Mouse (Mus musculus) CH12.LX (cell line): Measurements from ENCODE around the gene H2-T24. TPM values are rescaled to one million over a fixed set of nuclear protein-coding genes. Genes with fewer than 3 reads are reported as not detected.
A peak's percentile ranks its signal among the peaks of the same experiment; 100 is the strongest.

Source experiments
- DNase-seq: peaks from one replicate; pipeline ENCODE4 v3.0.0-alpha.2; 2013; ENCODE audit errors: extremely low read depth
- H3K27ac ChIP-seq: 2 replicates; pipeline ENCODE4 v1.5.1; 2012; ENCODE audit warnings: low read depth, mild to moderate bottlenecking, control low read depth, moderate library complexity; ENCODE audit not compliant: insufficient read depth
- H3K27me3 ChIP-seq: replicated peaks from 2 replicates; pipeline ENCODE3; 2012; ENCODE audit warnings: inconsistent platforms
- H3K36me3 ChIP-seq, 2 experiments: replicated peaks in 1 of 2; 2 replicates each; pipeline versions ENCODE3 to v1.6.1; 2012; ENCODE audit warnings: inconsistent platforms in 1 of 2, low read length in 1 of 2, mild to moderate bottlenecking in 1 of 2, mixed read lengths in 1 of 2, moderate library complexity in 1 of 2; ENCODE audit not compliant: control insufficient read depth in 1 of 2, insufficient read depth in 1 of 2
- H3K4me1 ChIP-seq, 2 experiments: 2 replicates each; pipeline ENCODE4 v1.6.1; 2012; ENCODE audit warnings: inconsistent platforms in 1 of 2, moderate library complexity in 1 of 2; ENCODE audit not compliant: insufficient read depth in 2 of 2, control insufficient read depth in 1 of 2
- H3K4me2 ChIP-seq: 2 replicates; pipeline ENCODE4 v1.6.1; 2012; ENCODE audit warnings: low read depth, mild to moderate bottlenecking, control low read depth; ENCODE audit not compliant: poor library complexity, insufficient read depth, severe bottlenecking
- H3K4me3 ChIP-seq, 3 experiments: fragments of 150-350 bp in 1 of 3; sonication (generic) in 1 of 3; replicated peaks in 1 of 3; 2 replicates each; pipeline versions ENCODE3 to v1.5.1; 2011 to 2012; ENCODE audit warnings: low read depth in 2 of 3, low read length in 2 of 3, mild to moderate bottlenecking in 2 of 3, moderate library complexity in 2 of 3, control low read depth in 1 of 3, improper control_type of control experiment in 1 of 3, inconsistent platforms in 1 of 3, mixed read lengths in 1 of 3; ENCODE audit not compliant: poor library complexity in 1 of 3
- H3K79me2 ChIP-seq: replicated peaks from 2 replicates; pipeline ENCODE4 v1.6.1; 2012; ENCODE audit warnings: mild to moderate bottlenecking, moderate library complexity; ENCODE audit not compliant: control insufficient read depth, poor library complexity, insufficient read depth, severe bottlenecking; ENCODE audit errors: extremely low read depth
- H3K9ac ChIP-seq: 2 replicates; pipeline ENCODE4 v1.6.1; 2012; ENCODE audit warnings: low read depth, mild to moderate bottlenecking, control low read depth, moderate library complexity; ENCODE audit not compliant: insufficient read depth
- H3K9me3 ChIP-seq: replicated peaks from 2 replicates; pipeline ENCODE3; 2012; ENCODE audit warnings: low read length, inconsistent platforms, mixed read lengths
- BHLHE40 ChIP-seq: IDR thresholded peaks from 2 replicates; pipeline ENCODE4 v1.6.1; 2011; ENCODE audit warnings: mild to moderate bottlenecking, low read depth, low read length, improper control_type of control experiment
- CHD1 ChIP-seq: IDR thresholded peaks from 2 replicates; pipeline ENCODE4 v1.6.1; 2012; ENCODE audit warnings: low read depth, low read length, improper control_type of control experiment, inconsistent platforms
- CHD2 ChIP-seq: IDR thresholded peaks from 2 replicates; pipeline ENCODE4 v1.6.1; 2011; ENCODE audit warnings: low read length, improper control_type of control experiment
- ELF1 ChIP-seq: IDR thresholded peaks from 2 replicates; pipeline ENCODE4 v1.6.1; 2014; ENCODE audit warnings: low read depth, mild to moderate bottlenecking, inconsistent platforms, low read length, improper control_type of control experiment
- EP300 ChIP-seq: IDR thresholded peaks from 2 replicates; pipeline ENCODE4 v1.6.1; 2011; ENCODE audit warnings: low read length, improper control_type of control experiment
- ETS1 ChIP-seq: conservative IDR thresholded peaks from 2 replicates; pipeline ENCODE4 v1.6.1; 2012; ENCODE audit warnings: low read depth, mild to moderate bottlenecking, inconsistent platforms, low read length, improper control_type of control experiment, moderate library complexity
- GABPA ChIP-seq: IDR thresholded peaks from 2 replicates; pipeline ENCODE4 v1.6.1; 2012; ENCODE audit warnings: low read depth, low read length, improper control_type of control experiment, inconsistent platforms; ENCODE audit not compliant: insufficient replicate concordance
- IRF4 ChIP-seq: IDR thresholded peaks from 2 replicates; pipeline ENCODE4 v1.6.1; 2014; ENCODE audit warnings: low read depth, mild to moderate bottlenecking, inconsistent platforms, low read length, improper control_type of control experiment
- JUND ChIP-seq: conservative IDR thresholded peaks from 2 replicates; pipeline ENCODE4 v1.6.1; 2011; ENCODE audit warnings: low read depth, low read length, improper control_type of control experiment
- MAX ChIP-seq: IDR thresholded peaks from 2 replicates; pipeline ENCODE4 v1.6.1; 2011; ENCODE audit warnings: low read length, improper control_type of control experiment
- MAZ ChIP-seq: IDR thresholded peaks from 2 replicates; pipeline ENCODE4 v1.6.1; 2012; ENCODE audit warnings: low read depth, mild to moderate bottlenecking, inconsistent platforms, low read length, improper control_type of control experiment, moderate library complexity
- MEF2A ChIP-seq: IDR thresholded peaks from 2 replicates; pipeline ENCODE4 v1.6.1; 2014; ENCODE audit warnings: low read depth, mild to moderate bottlenecking, inconsistent platforms, low read length, improper control_type of control experiment, borderline replicate concordance
- MXI1 ChIP-seq: IDR thresholded peaks from 2 replicates; pipeline ENCODE4 v1.6.1; 2011; ENCODE audit warnings: mild to moderate bottlenecking, low read depth, low read length, improper control_type of control experiment
- MYC ChIP-seq: IDR thresholded peaks from 2 replicates; pipeline ENCODE4 v1.6.1; 2011; ENCODE audit warnings: low read depth, mild to moderate bottlenecking, improper control_type of control experiment, low read length
- NRF1 ChIP-seq: IDR thresholded peaks from 2 replicates; pipeline ENCODE4 v1.6.1; 2014; ENCODE audit warnings: low read depth, mild to moderate bottlenecking, inconsistent platforms, low read length, improper control_type of control experiment, moderate library complexity
- POLR2A ChIP-seq: IDR thresholded peaks from 2 replicates; pipeline ENCODE4 v1.6.1; 2011; ENCODE audit warnings: low read depth, mild to moderate bottlenecking, improper control_type of control experiment, low read length
- RCOR1 ChIP-seq: conservative IDR thresholded peaks from 2 replicates; pipeline ENCODE4 v1.6.1; 2012; ENCODE audit warnings: low read depth, mild to moderate bottlenecking, inconsistent platforms, low read length, improper control_type of control experiment
- SIN3A ChIP-seq: IDR thresholded peaks from 2 replicates; pipeline ENCODE4 v1.6.1; 2012; ENCODE audit warnings: low read length, improper control_type of control experiment, inconsistent platforms
- TCF12 ChIP-seq: IDR thresholded peaks from 2 replicates; pipeline ENCODE4 v1.6.1; 2014; ENCODE audit warnings: low read depth, mild to moderate bottlenecking, inconsistent platforms, low read length, improper control_type of control experiment
- USF1 ChIP-seq: IDR thresholded peaks from 2 replicates; pipeline ENCODE4 v1.6.1; 2014; ENCODE audit warnings: low read depth, mild to moderate bottlenecking, inconsistent platforms, low read length, improper control_type of control experiment
- ZC3H11A ChIP-seq: IDR thresholded peaks from 2 replicates; pipeline ENCODE4 v1.6.1; 2012; ENCODE audit warnings: low read depth, mild to moderate bottlenecking, inconsistent platforms, low read length, improper control_type of control experiment
- ZMIZ1 ChIP-seq: IDR thresholded peaks from 2 replicates; pipeline ENCODE4 v1.6.1; 2012; ENCODE audit warnings: low read depth, mild to moderate bottlenecking, inconsistent platforms, low read length, improper control_type of control experiment
- dilution Hi-C: fragments of 300-500 bp; cut with MboI; formaldehyde crosslinking; loops from 2 replicates; pipeline ENCODE4 v1.14.3; 2020; ENCODE audit warnings: low sequenced_read_pairs; ENCODE audit not compliant: extremely low pct_unique_long_range_greater_than_20kb, extremely low pct_ligation_motif_present
- in situ Hi-C: fragments of 300-500 bp; cut with MboI; formaldehyde crosslinking; loops from 3 replicates; pipeline ENCODE4 v1.14.3; 2019; ENCODE audit warnings: low sequenced_read_pairs, low pct_ligation_motif_present, low pct_unique_long_range_greater_than_20kb, mixed read lengths
- polyA plus RNA-seq: library from polyadenylated mRNA; unstranded; fragments of >175 nt; gene quantifications from 2 replicates; pipeline ENCODE4 v1.2.1, GENCODE M21; 2012; ENCODE audit warnings: low read depth; ENCODE audit not compliant: insufficient read length
- total RNA-seq, 2 experiments: library from RNA; depleted of rRNA; stranded (reverse); fragments of 300-350 nt in 1 of 2; fragments of >200 nt in 1 of 2; gene quantifications; 2 replicates each; pipeline ENCODE4 v1.2.3; 2012 to 2014

Gene H2-T24
- total and polyA plus RNA-seq, 3 experiments: 7.6 to 9.8 (median 9.3) TPM

DNA sequence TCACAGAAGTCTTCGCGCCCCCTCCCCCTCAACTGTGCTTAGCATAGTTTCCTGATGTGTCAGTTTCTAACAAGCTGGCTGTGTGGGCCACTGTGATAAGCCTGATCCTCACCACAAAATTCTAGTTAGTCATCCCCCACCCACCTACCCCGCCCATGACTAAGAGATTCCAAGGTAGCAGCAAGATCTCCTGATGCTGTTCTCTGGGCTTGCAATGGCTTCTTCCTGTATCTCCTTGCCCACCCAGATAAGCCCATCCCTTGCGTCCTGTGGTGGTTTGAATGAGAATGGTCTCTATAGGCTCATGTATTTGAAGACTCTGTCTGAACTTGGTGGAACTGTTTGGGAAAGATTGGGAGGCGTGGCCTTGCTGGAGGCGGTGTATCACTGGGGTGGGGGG, 18.4 kb downstream of the H2-T24 start:
- no peak overlapping the region for H3K4me2 ChIP-seq
- dilution Hi-C loops: no loop called here
- H3K4me1 ChIP-seq: peaks cover 3 to 33% of the 10 kb centered on the region in 2 experiments; a peak in 2 of 4 replicates

DNA sequence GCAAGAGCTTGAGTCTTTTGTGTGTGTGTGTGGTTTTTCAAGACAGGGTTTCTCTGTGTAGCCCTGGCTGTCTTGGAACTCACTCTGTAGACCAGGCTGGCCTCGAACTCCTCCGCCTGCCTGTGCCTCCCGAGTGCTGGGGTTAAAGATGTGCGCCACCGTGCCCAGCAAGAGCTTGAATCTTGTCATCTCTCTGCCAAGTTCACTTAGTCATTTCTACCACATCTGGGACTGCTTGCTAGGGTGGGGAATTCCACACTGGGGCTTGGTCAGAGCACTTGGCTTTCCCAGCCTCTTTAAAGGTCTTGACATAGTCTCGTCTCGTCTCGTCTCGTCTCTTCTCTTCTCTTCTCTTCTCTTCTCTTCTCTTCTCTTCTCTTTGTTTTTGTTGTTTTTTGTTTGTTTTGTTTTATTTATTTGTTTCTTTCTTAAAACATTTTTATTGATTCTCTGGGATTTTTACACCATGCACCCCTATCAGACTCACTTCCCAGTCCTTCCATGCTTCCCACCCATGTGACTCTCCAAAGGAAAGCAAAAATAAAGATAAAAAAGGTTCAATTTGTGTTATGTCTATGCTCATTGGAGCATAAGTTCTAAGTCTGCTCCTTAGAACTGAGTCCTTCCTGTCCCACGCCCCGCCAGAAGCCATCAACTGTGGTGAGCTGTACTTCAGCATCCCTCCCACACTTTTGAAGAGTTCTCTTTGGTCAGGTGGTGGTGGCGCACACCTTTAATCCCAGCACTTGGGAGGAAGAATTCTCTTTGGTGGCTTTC, 19.1 kb downstream of the H2-T24 start:
- Histone ChIP-seq H3K4me1 (peaks cover 5 to 33% of the 10 kb centered on the region in 2 experiments; a peak in 2 of 4 replicates), H3K9me3 (peaks cover 31% of the 10 kb centered on the region), H3K4me2 (peak overlapping the region; percentile 85), H3K36me3 (peaks cover 18 to 38% of the 10 kb centered on the region in 2 experiments), H3K27me3 (no peaks in the 10 kb centered on the region), H3K79me2 (peaks cover 48% of the 10 kb centered on the region), H3K4me3 (no peak overlapping the region), H3K27ac (peak overlapping the region; percentile 87), H3K9ac (peak overlapping the region; percentile 66)
- DNase-seq: peak; percentile 81
- TF ChIP-seq ZC3H11A: no peak
- TF ChIP-seq ETS1: peak; percentile 81
- peak; percentile 53; the same call in 1 of the 2 replicates for TF ChIP-seq MXI1
- peak; percentile 76 for TF ChIP-seq TCF12
- TF ChIP-seq ZMIZ1: peak; percentile 18; the same call in 1 of the 2 replicates
- peak; percentile 66; the same call in 1 of the 2 replicates for TF ChIP-seq CHD1
- TF ChIP-seq CHD2: 0 out of 2 replicates have a peak, but pooled peaks have one; percentile 30
- TF ChIP-seq JUND: peak; percentile 67
- no peak for TF ChIP-seq USF1
- TF ChIP-seq NRF1: no peak
- peak; percentile 68 for TF ChIP-seq MYC
- TF ChIP-seq POLR2A: peak; percentile 39; the same call in 1 of the 2 replicates
- TF ChIP-seq MAX: peak; percentile 23; the same call in 1 of the 2 replicates
- TF ChIP-seq SIN3A: peak; percentile 68; the same call in 1 of the 2 replicates
- TF ChIP-seq BHLHE40: peak; percentile 53
- peak; percentile 85 for TF ChIP-seq EP300
- 0 out of 2 replicates have a peak, but pooled peaks have one; percentile 53 for TF ChIP-seq RCOR1
- TF ChIP-seq IRF4: peak; percentile 90
- TF ChIP-seq GABPA: no peak
- peak; percentile 45; the same call in 1 of the 2 replicates for TF ChIP-seq MAZ
- 0 out of 2 replicates have a peak, but pooled peaks have one; percentile 22 for TF ChIP-seq MEF2A
- TF ChIP-seq ELF1: no peak
- dilution Hi-C loops (no loop called here), in situ Hi-C loops (no loop called here)

More for the DNA sequence above, 18.4 kb downstream of the H2-T24 start:
- in situ Hi-C loops: no loop called here
- Histone ChIP-seq H3K79me2 (peaks cover 49% of the 10 kb centered on the region), H3K27me3 (no peaks in the 10 kb centered on the region), H3K4me3 (no peak overlapping the region), H3K27ac (peak overlapping the region; percentile 61), H3K36me3 (peaks cover 18 to 40% of the 10 kb centered on the region in 2 experiments), H3K9me3 (peaks cover 31% of the 10 kb centered on the region), H3K9ac (no peak overlapping the region)
- DNase-seq: peak; percentile 74
- peak; percentile 37; the same call in 1 of the 2 replicates for TF ChIP-seq ETS1
- TF ChIP-seq EP300: no peak
